Mouse (Mus musculus) C2C12 (cell line): Measurements from ENCODE around the gene Ccdc33.

Experiments used
- CEBPB ChIP-seq: IDR thresholded peaks from one replicate; pipeline ENCODE4 v1.6.1; 2011; ENCODE audit warnings: low read depth, mild to moderate bottlenecking, control low read depth, moderate library complexity
- CTCF ChIP-seq: IDR thresholded peaks from one replicate; pipeline ENCODE4 v1.5.1; 2011; ENCODE audit not compliant: control insufficient read depth, insufficient read depth, insufficient read length
- FOSL1 ChIP-seq: IDR thresholded peaks from one replicate; pipeline ENCODE4 v1.8.0; 2011; ENCODE audit warnings: mild to moderate bottlenecking, low read length; ENCODE audit not compliant: poor library complexity, insufficient read depth, severe bottlenecking
- MAX ChIP-seq: IDR thresholded peaks from one replicate; pipeline ENCODE4 v1.6.1; 2011; ENCODE audit warnings: mild to moderate bottlenecking, control low read depth
- MYOG ChIP-seq: IDR thresholded peaks from one replicate; pipeline ENCODE4 v1.6.1; 2011; ENCODE audit not compliant: control insufficient read depth, insufficient read length; ENCODE audit errors: extremely low read depth

- TF ChIP-seq CEBPB, result no peak
- TF ChIP-seq CTCF, result no peak
- TF ChIP-seq MAX, result no peak
- TF ChIP-seq MYOG, result no peak
- TF ChIP-seq FOSL1, result no peak
These were observed 102.8 kb downstream of the Ccdc33 start for GRCm38 (mm10) chr9:58015856-58016255.
